Mouse (Mus musculus) cerebellum, postnatal 10 days (tissue): ENCODE measurements around the gene Tbc1d24.
A peak's percentile ranks its signal among the peaks of the same experiment; 100 is the strongest.

Source experiments
- DNase-seq, 2 experiments: peaks; one replicate each; pipeline ENCODE4 v3.0.0; 2021; ENCODE audit warnings: mixed read lengths in 2 of 2

The Tbc1d24 gene

GRCm38 (mm10) chr17:24205284-24205888, at the start of gene Tbc1d24:
Gene Tbc1d24 (minus strand): TSS chr17:24205562.
- DNase-seq: peak; percentile 97 to 98

- no peak for DNase-seq
Observed at GRCm38 (mm10) chr17:24252329-24252728, 47.0 kb upstream of the Tbc1d24 start.

GRCm38 (mm10) chr17:24251320-24252069, 46.1 kb upstream of the Tbc1d24 start, which contains the start of gene Ccnf:
Gene Ccnf (minus strand): TSS chr17:24251484.
- DNase-seq: peak; percentile 96 to 98

GRCm38 (mm10) chr17:24250988-24251319, 45.6 kb upstream of the Tbc1d24 start:
- no peak for DNase-seq

- DNase-seq: peak; percentile 31 to 51
Observed at GRCm38 (mm10) chr17:24248641-24249040, 43.3 kb upstream of the Tbc1d24 start.

- DNase-seq: no peak
Observed at GRCm38 (mm10) chr17:24244061-24244460, 38.7 kb upstream of the Tbc1d24 start.

- DNase-seq: peak; percentile 70 to 81
Observed at GRCm38 (mm10) chr17:24243311-24243969, 38.1 kb upstream of the Tbc1d24 start.

- DNase-seq: peak; percentile 76 to 82
Observed at GRCm38 (mm10) chr17:24236921-24237320, 31.6 kb upstream of the Tbc1d24 start.

- no peak for DNase-seq
Observed at GRCm38 (mm10) chr17:24236479-24236878, 31.1 kb upstream of the Tbc1d24 start.

GRCm38 (mm10) chr17:24227941-24228340, 22.6 kb upstream of the Tbc1d24 start:
- DNase-seq: no peak

GRCm38 (mm10) chr17:24226721-24227120, 21.4 kb upstream of the Tbc1d24 start:
- no peak for DNase-seq

GRCm38 (mm10) chr17:24225851-24226250, 20.5 kb upstream of the Tbc1d24 start:
- no peak for DNase-seq

- no peak for DNase-seq
Observed at GRCm38 (mm10) chr17:24224741-24225140, 19.4 kb upstream of the Tbc1d24 start.

GRCm38 (mm10) chr17:24223513-24223912, 18.2 kb upstream of the Tbc1d24 start:
- DNase-seq: no peak

- DNase-seq: no peak
Observed at GRCm38 (mm10) chr17:24222653-24223052, 17.3 kb upstream of the Tbc1d24 start.

- DNase-seq: peak; percentile 95 to 96
Observed at GRCm38 (mm10) chr17:24220435-24221411, 15.4 kb upstream of the Tbc1d24 start, which contains the start of gene Tedc2. Gene Tedc2 (minus strand): TSS chr17:24220851.

- DNase-seq: peak; percentile 38 to 46
Observed at GRCm38 (mm10) chr17:24216836-24217235, 11.5 kb upstream of the Tbc1d24 start.

GRCm38 (mm10) chr17:24213186-24213585, 7.8 kb upstream of the Tbc1d24 start:
- no peak for DNase-seq

GRCm38 (mm10) chr17:24212441-24213018, 7.2 kb upstream of the Tbc1d24 start:
- DNase-seq: no peak

- DNase-seq: peak; percentile 88 to 89
Observed at GRCm38 (mm10) chr17:24211631-24212440, 6.5 kb upstream of the Tbc1d24 start.

GRCm38 (mm10) chr17:24210591-24210990, 5.2 kb upstream of the Tbc1d24 start:
- peak; percentile 16 to 39 for DNase-seq
